Mouse (Mus musculus): Measurements from ENCODE around the gene Il9r. TPM values are rescaled to one million over a fixed set of nuclear protein-coding genes. Genes with fewer than 3 reads are reported as not detected.

Gene Il9r
- total RNA-seq, 2 experiments from 2014 or later: not detected

- peak; percentile 92 to 93 for DNase-seq (ENCODE audit: low spot score in 2 of 2)
- intact Hi-C loops (cut with DNase I): loop anchor here (2.0 to 5.0 kb wide), 2 partner anchors 57 to 140 kb away; no protein-coding TSS in a partner anchor
Observed at GRCm38 (mm10) chr11:32181973-32182868, 17.9 kb downstream of the Il9r start.

- intact Hi-C loops (cut with DNase I): loop anchor here (5.0 kb wide), 1 partner anchor 141 kb away; no protein-coding TSS in a partner anchor
- DNase-seq (ENCODE audit: low spot score in 2 of 2): no peak
Observed at GRCm38 (mm10) chr11:32181246-32181645, 18.8 kb downstream of the Il9r start.

GRCm38 (mm10) chr11:32178506-32178905 lies 21.6 kb downstream of the Il9r start:
- DNase-seq (ENCODE audit: low spot score in 2 of 2): no peak
- intact Hi-C loops (cut with DNase I): no loop called here

GRCm38 (mm10) chr11:32166683-32167082 lies 33.4 kb downstream of the Il9r start:
- intact Hi-C loops (cut with DNase I): loop anchor here (10.0 kb wide), 1 partner anchor 492 kb away; the partner anchor contains the start of gene Bod1
- no peak for DNase-seq (ENCODE audit: low spot score in 2 of 2)

GRCm38 (mm10) chr11:32161922-32162804 lies 37.9 kb downstream of the Il9r start:
- intact Hi-C loops (cut with DNase I): loop anchor here (2.0 to 10.0 kb wide), 2 partner anchors 163 to 487 kb away; partner anchors contain the start of gene Bod1
- DNase-seq (ENCODE audit: low spot score in 2 of 2): peak; percentile 91 to 93

GRCm38 (mm10) chr11:32161500-32161899 lies 38.6 kb downstream of the Il9r start:
- intact Hi-C loops (cut with DNase I): loop anchor here (10.0 kb wide), 1 partner anchor 487 kb away; the partner anchor contains the start of gene Bod1
- peak; percentile 31 to 45 for DNase-seq (ENCODE audit: low spot score in 2 of 2)

GRCm38 (mm10) chr11:32160341-32160740 lies 39.7 kb downstream of the Il9r start:
- no peak for DNase-seq (ENCODE audit: low spot score in 2 of 2)
- intact Hi-C loops (cut with DNase I): loop anchor here (10.0 kb wide), 1 partner anchor 486 kb away; the partner anchor contains the start of gene Bod1

GRCm38 (mm10) chr11:32159176-32159575 lies 40.9 kb downstream of the Il9r start:
- intact Hi-C loops (cut with DNase I): no loop called here
- DNase-seq (ENCODE audit: low spot score in 2 of 2): no peak

GRCm38 (mm10) chr11:32157791-32158594 lies 42.1 kb downstream of the Il9r start:
- intact Hi-C loops (cut with DNase I): loop anchor here (1.0 kb wide), 1 partner anchor 158 kb away; the partner anchor contains the start of gene Nsg2
- DNase-seq (ENCODE audit: low spot score in 2 of 2): peak; percentile 78 to 85

- intact Hi-C loops (cut with DNase I): no loop called here
- no peak for DNase-seq (ENCODE audit: low spot score in 2 of 2)
Observed at GRCm38 (mm10) chr11:32156854-32157630, 43.0 kb downstream of the Il9r start.

- intact Hi-C loops (cut with DNase I): no loop called here
- no peak for DNase-seq (ENCODE audit: low spot score in 2 of 2)
Observed at GRCm38 (mm10) chr11:32153216-32153615, 46.9 kb downstream of the Il9r start.

GRCm38 (mm10) chr11:32152814-32153213 lies 47.3 kb downstream of the Il9r start:
- no peak for DNase-seq (ENCODE audit: low spot score in 2 of 2)
- intact Hi-C loops (cut with DNase I): no loop called here

- intact Hi-C loops (cut with DNase I): no loop called here
- no peak for DNase-seq (ENCODE audit: low spot score in 2 of 2)
Observed at GRCm38 (mm10) chr11:32151243-32151642, 48.8 kb downstream of the Il9r start.

- no peak for DNase-seq (ENCODE audit: low spot score in 2 of 2)
- intact Hi-C loops (cut with DNase I): no loop called here
Observed at GRCm38 (mm10) chr11:32149605-32150004, 50.5 kb downstream of the Il9r start.

GRCm38 (mm10) chr11:32142771-32143170 lies 57.3 kb downstream of the Il9r start:
- DNase-seq (ENCODE audit: low spot score in 2 of 2): no peak
- intact Hi-C loops (cut with DNase I): no loop called here

- no peak for DNase-seq (ENCODE audit: low spot score in 2 of 2)
- intact Hi-C loops (cut with DNase I): no loop called here
Observed at GRCm38 (mm10) chr11:32141627-32142586, 58.2 kb downstream of the Il9r start.

- DNase-seq (ENCODE audit: low spot score in 2 of 2): peak in 1 of 2 experiments; percentile 68
- intact Hi-C loops (cut with DNase I): no loop called here
Observed at GRCm38 (mm10) chr11:32141034-32141433, 59.0 kb downstream of the Il9r start.
